Mouse (Mus musculus) heart, embryonic 11.5 days (tissue): ENCODE measurements around the gene Lipt2. TPM values are rescaled to one million over a fixed set of nuclear protein-coding genes. Genes with fewer than 3 reads are reported as not detected.

Experiments
- ATAC-seq: fragments of 200-750 bp; cut with Nextera tagmentation; replicated peaks from 2 replicates; pipeline ENCODE4 v1.8.0; 2017; ENCODE audit warnings: moderate library complexity; ENCODE audit not compliant: insufficient number of reproducible peaks, low FRiP score, low TSS enrichment
- H3K27ac ChIP-seq: fragments of 300-500 bp; sonication (generic); 2 replicates; pipeline ENCODE4 v1.5.1; 2014; ENCODE audit warnings: mild to moderate bottlenecking, low read depth, low read length
- H3K27me3 ChIP-seq: fragments of 300-500 bp; sonication (generic); 2 replicates; pipeline ENCODE4 v1.6.1; 2014; ENCODE audit warnings: mild to moderate bottlenecking, low read length, mixed read lengths; ENCODE audit not compliant: control insufficient read depth, insufficient read depth
- H3K36me3 ChIP-seq: fragments of 300-500 bp; sonication (generic); 2 replicates; pipeline ENCODE4 v1.6.1; 2014; ENCODE audit warnings: mild to moderate bottlenecking, low read length, moderate library complexity, mixed read lengths; ENCODE audit not compliant: control insufficient read depth, insufficient read depth
- H3K4me1 ChIP-seq: fragments of 300-500 bp; sonication (generic); 2 replicates; pipeline ENCODE4 v1.6.1; 2014; ENCODE audit warnings: low read length; ENCODE audit not compliant: control insufficient read depth, insufficient read depth
- H3K4me2 ChIP-seq: fragments of 300-500 bp; sonication (generic); 2 replicates; pipeline ENCODE4 v1.6.1; 2014; ENCODE audit warnings: mild to moderate bottlenecking, moderate library complexity
- H3K4me3 ChIP-seq: fragments of 300-500 bp; sonication (generic); 2 replicates; pipeline ENCODE4 v1.5.1; 2014; ENCODE audit warnings: low read depth, low read length
- H3K9ac ChIP-seq: fragments of 300-500 bp; sonication (generic); 2 replicates; pipeline ENCODE4 v1.6.1; 2014; ENCODE audit warnings: mild to moderate bottlenecking, low read depth, low read length, moderate library complexity
- H3K9me3 ChIP-seq: fragments of 300-500 bp; sonication (generic); replicated peaks from 2 replicates; pipeline ENCODE4 v1.6.1; 2016; ENCODE audit warnings: low read length; ENCODE audit not compliant: control insufficient read depth
- WGBS: fragments of 180-500 bp; shearing (Covaris S2); extraction: QIAGEN DNeasy Blood & Tissue Kit; methylation state at CpG from one replicate; pipeline ENCODE4 v1.1.7; 2014; ENCODE audit not compliant: insufficient replicate concordance; 5-methylcytosine and 5-hydroxymethylcytosine counted together
- polyA plus RNA-seq: library from polyadenylated mRNA; unstranded; fragments of >200 nt; fragmentation: Nextera tagmentation; extraction: Ambion mirVana; gene quantifications from 2 replicates; pipeline ENCODE4 v1.2.1, GENCODE M21; 2014

The Lipt2 gene
- polyA plus RNA-seq, 1 experiment from 2014 or later, result 12.8 TPM

- ATAC-seq, result no peak
- H3K27ac ChIP-seq, result no peak overlapping the region
- H3K4me1 ChIP-seq, result no peaks in the 10 kb centered on the region
- H3K27me3 ChIP-seq, result peaks cover 40% of the 10 kb centered on the region
- peak overlapping the region; percentile 41 for H3K4me3 ChIP-seq
- no peaks in the 10 kb centered on the region for H3K36me3 ChIP-seq
- peak overlapping the region; percentile 35; the same call in 1 of the 2 replicates for H3K9ac ChIP-seq
- WGBS, result 3% methylated on average over 15 of the region's 15 CpGs
- peak overlapping the region; percentile 92 for H3K4me2 ChIP-seq
- H3K9me3 ChIP-seq, result no peaks in the 10 kb centered on the region
Measured at GRCm38 (mm10) chr7:100178891-100179233, 19.8 kb downstream of the Lipt2 start.

GRCm38 (mm10) chr7:100179394-100179793, 20.3 kb downstream of the Lipt2 start:
- Histone ChIP-seq H3K27me3 (peaks cover 40% of the 10 kb centered on the region), H3K27ac (no peak overlapping the region), H3K9me3 (no peaks in the 10 kb centered on the region), H3K4me3 (peak overlapping the region; percentile 41), H3K4me2 (peak overlapping the region; percentile 92), H3K9ac (no peak overlapping the region), H3K4me1 (no peaks in the 10 kb centered on the region), H3K36me3 (no peaks in the 10 kb centered on the region)
- no peak for ATAC-seq
- WGBS, result 44% methylated on average over 7 of the region's 7 CpGs

GRCm38 (mm10) chr7:100179836-100180407, 20.8 kb downstream of the Lipt2 start:
- no peak overlapping the region for H3K4me3 ChIP-seq
- 68% methylated on average over 7 of the region's 7 CpGs for WGBS

GRCm38 (mm10) chr7:100181176-100181575, 22.1 kb downstream of the Lipt2 start:
- Histone ChIP-seq H3K9ac (no peak overlapping the region), H3K27ac (no peak overlapping the region), H3K27me3 (peaks cover 39% of the 10 kb centered on the region), H3K36me3 (no peaks in the 10 kb centered on the region), H3K9me3 (no peaks in the 10 kb centered on the region), H3K4me1 (no peaks in the 10 kb centered on the region), H3K4me3 (no peak overlapping the region), H3K4me2 (no peak overlapping the region)
- 82% methylated on average over 2 of the region's 2 CpGs for WGBS
- no peak for ATAC-seq

More at GRCm38 (mm10) chr7:100179836-100180407, 20.8 kb downstream of the Lipt2 start:
- Histone ChIP-seq H3K9me3 (no peaks in the 10 kb centered on the region), H3K4me2 (no peak overlapping the region), H3K36me3 (no peaks in the 10 kb centered on the region), H3K4me1 (no peaks in the 10 kb centered on the region), H3K27ac (no peak overlapping the region), H3K9ac (no peak overlapping the region), H3K27me3 (peaks cover 40% of the 10 kb centered on the region)
- ATAC-seq, result no peak

GRCm38 (mm10) chr7:100181614-100182013, 22.5 kb downstream of the Lipt2 start:
- peaks cover 38% of the 10 kb centered on the region for H3K27me3 ChIP-seq
- no peaks in the 10 kb centered on the region for H3K9me3 ChIP-seq
- H3K4me1 ChIP-seq, result no peaks in the 10 kb centered on the region
- no peak overlapping the region for H3K4me3 ChIP-seq
- H3K9ac ChIP-seq, result no peak overlapping the region
- 78% methylated on average over 3 of the region's 3 CpGs for WGBS
- no peaks in the 10 kb centered on the region for H3K36me3 ChIP-seq
- ATAC-seq, result no peak
- no peak overlapping the region for H3K4me2 ChIP-seq
- H3K27ac ChIP-seq, result no peak overlapping the region

- H3K4me1 ChIP-seq, result no peaks in the 10 kb centered on the region
- 75% methylated on average over 3 of the region's 3 CpGs for WGBS
Measured at GRCm38 (mm10) chr7:100182388-100182787, 23.3 kb downstream of the Lipt2 start.

DNA sequence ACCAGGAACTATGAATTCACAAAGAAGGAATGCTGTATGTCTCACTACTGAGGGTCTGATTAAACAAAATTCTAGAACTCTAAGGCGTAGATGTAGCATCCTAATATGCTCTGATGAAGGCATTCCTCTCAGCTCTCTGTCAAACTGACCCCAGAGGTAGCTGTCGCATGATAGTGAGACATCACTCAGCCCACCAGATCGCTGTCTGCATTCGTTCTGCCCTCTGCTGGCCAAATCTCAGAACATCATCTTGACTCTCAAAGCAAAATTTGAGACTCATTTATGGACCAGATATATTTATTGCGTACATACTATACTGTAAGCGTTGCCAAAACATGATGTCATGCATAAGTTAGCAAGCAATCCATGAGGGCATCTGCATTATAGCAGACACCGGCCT, 28.5 kb downstream of the Lipt2 start:
- Histone ChIP-seq H3K4me2 (no peak overlapping the region), H3K27me3 (0 out of 2 replicates have a peak, but pooled peaks cover 2% of the 10 kb centered on the region)
- WGBS, result 19% methylated on average over 7 of the region's 7 CpGs

More at GRCm38 (mm10) chr7:100182388-100182787, 23.3 kb downstream of the Lipt2 start:
- H3K36me3 ChIP-seq, result no peaks in the 10 kb centered on the region
- H3K4me3 ChIP-seq, result no peak overlapping the region
- H3K9ac ChIP-seq, result no peak overlapping the region
- H3K9me3 ChIP-seq, result no peaks in the 10 kb centered on the region
- H3K4me2 ChIP-seq, result no peak overlapping the region
- no peak overlapping the region for H3K27ac ChIP-seq
- peaks cover 33% of the 10 kb centered on the region for H3K27me3 ChIP-seq
- ATAC-seq, result no peak

DNA sequence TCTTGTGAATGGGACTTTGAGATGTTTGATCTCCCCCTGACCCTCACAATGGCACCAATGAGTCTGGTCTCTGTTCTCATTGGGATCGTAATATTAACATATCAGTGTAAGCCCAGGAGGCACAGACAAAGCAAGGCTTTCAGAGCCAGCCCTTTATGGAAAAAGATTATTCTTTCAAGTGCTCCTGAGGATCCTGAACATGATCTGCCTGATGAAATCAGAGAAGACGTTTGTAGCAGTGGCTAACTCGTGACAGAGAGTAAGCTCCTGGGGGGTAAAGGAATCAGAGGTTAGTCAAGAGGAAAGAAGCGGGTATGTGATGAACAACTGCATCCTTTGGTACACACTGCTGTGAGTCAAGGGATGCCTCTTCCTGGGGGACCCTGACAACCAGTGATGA, 31.1 kb downstream of the Lipt2 start:
- no peak overlapping the region for H3K4me2 ChIP-seq
- 0 out of 2 replicates have a peak, but pooled peaks cover 2% of the 10 kb centered on the region for H3K27me3 ChIP-seq
- H3K9me3 ChIP-seq, result no peaks in the 10 kb centered on the region
- H3K4me1 ChIP-seq, result no peaks in the 10 kb centered on the region
- no peak overlapping the region for H3K4me3 ChIP-seq
- H3K27ac ChIP-seq, result no peak overlapping the region
- no peaks in the 10 kb centered on the region for H3K36me3 ChIP-seq
- 55% methylated on average over 4 of the region's 4 CpGs for WGBS
- no peak overlapping the region for H3K9ac ChIP-seq
- no peak for ATAC-seq

More for the DNA sequence above, 28.5 kb downstream of the Lipt2 start:
- H3K4me1 ChIP-seq, result no peaks in the 10 kb centered on the region
- no peaks in the 10 kb centered on the region for H3K9me3 ChIP-seq
- no peak overlapping the region for H3K9ac ChIP-seq
- H3K4me3 ChIP-seq, result no peak overlapping the region
- H3K27ac ChIP-seq, result no peak overlapping the region
- H3K36me3 ChIP-seq, result no peaks in the 10 kb centered on the region
- ATAC-seq, result no peak

- ATAC-seq, result no peak
- 4% methylated on average over 4 of the region's 4 CpGs for WGBS
- Histone ChIP-seq H3K4me1 (no peaks in the 10 kb centered on the region), H3K4me2 (no peak overlapping the region), H3K27me3 (0 out of 2 replicates have a peak, but pooled peaks cover 2% of the 10 kb centered on the region), H3K9me3 (no peaks in the 10 kb centered on the region), H3K4me3 (no peak overlapping the region), H3K27ac (no peak overlapping the region), H3K36me3 (no peaks in the 10 kb centered on the region), H3K9ac (no peak overlapping the region)
Measured at GRCm38 (mm10) chr7:100190778-100191177, 31.7 kb downstream of the Lipt2 start.
